Mouse (Mus musculus) cerebellum, adult 2 months (tissue): ENCODE measurements around the gene Ndufc2.

ENCODE experiments used
- CTCF ChIP-seq: fragments of 200-500 bp; IDR thresholded peaks from 2 replicates; pipeline ENCODE4 v1.5.1; 2011; ENCODE audit warnings: low read depth, mild to moderate bottlenecking, control low read depth, low read length, moderate library complexity, borderline replicate concordance; ENCODE audit not compliant: insufficient read depth
- POLR2A ChIP-seq: fragments of 200-500 bp; IDR thresholded peaks from 2 replicates; pipeline ENCODE4 v1.6.1; 2011; ENCODE audit warnings: low read length, control low read depth, borderline replicate concordance; ENCODE audit not compliant: insufficient read depth

GRCm38 (mm10) chr7:97429705-97430104 lies 29.9 kb downstream of the Ndufc2 start:
- TF ChIP-seq CTCF: no peak
- no peak for TF ChIP-seq POLR2A
